Mouse (Mus musculus): Measurements from ENCODE around the gene Eps8. TPM values are rescaled to one million over a fixed set of nuclear protein-coding genes. Genes with fewer than 3 reads are reported as not detected.

The Eps8 gene
- polyA plus RNA-seq, 1 experiment from 2014 or later, result 27.0 TPM

DNA sequence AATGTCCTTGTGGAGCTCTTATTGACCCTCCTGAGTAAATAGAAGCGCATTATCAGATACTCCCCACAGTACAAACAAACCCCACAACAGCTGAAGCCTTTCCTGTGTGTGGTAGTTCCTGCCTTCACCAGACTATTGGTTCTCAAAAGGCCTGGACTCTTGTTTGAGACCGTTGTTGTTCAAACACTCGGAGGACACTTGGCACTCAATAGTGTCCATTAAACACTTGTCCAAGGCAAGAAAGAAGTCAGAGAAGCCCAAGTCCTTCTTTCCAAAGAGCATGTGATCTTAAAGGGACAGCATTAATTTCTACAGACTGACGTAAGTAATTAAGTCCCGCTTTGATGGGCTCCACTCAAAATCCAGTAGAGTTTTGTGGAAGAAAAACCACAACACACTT, 113.9 kb downstream of the Eps8 start:
- H3K9me3 ChIP-seq, result no peaks in the 10 kb centered on the region
- H3K9ac ChIP-seq, result no peak overlapping the region
- 83% methylated on average over 5 of the region's 5 CpGs for WGBS
- H3K27ac ChIP-seq, result no peak overlapping the region
- no peak overlapping the region for H3K4me2 ChIP-seq
- no peaks in the 10 kb centered on the region for H3K36me3 ChIP-seq
- no peak for ATAC-seq (ENCODE audit: insufficient number of reproducible peaks, low FRiP score, low TSS enrichment, low read depth)
- no peak overlapping the region for H3K4me3 ChIP-seq
- peaks cover 14% of the 10 kb centered on the region for H3K4me1 ChIP-seq
- peaks cover 5% of the 10 kb centered on the region; the same call in 1 of the 2 replicates for H3K27me3 ChIP-seq

DNA sequence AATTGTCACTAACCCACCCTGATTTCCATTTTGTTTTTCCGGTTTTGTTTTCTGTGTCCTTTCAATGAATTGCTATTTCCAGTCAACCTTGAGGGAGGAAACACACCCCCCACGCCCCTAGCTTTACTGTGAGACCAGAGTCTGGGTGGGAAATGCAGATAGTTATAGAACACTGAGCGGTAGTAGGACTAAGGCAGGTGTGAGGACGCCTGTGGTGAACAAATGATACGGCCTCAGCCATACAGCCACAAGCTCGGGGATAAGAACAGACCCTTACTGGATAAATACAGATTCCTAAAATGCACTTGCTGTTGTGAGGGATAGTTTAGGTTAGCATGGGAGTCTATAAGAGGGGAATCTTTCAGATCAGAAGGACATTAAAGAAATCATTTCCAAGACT, 114.3 kb downstream of the Eps8 start:
- H3K4me2 ChIP-seq, result no peak overlapping the region
- H3K27ac ChIP-seq, result no peak overlapping the region
- H3K9ac ChIP-seq, result no peak overlapping the region
- 88% methylated on average over 6 of the region's 6 CpGs for WGBS
- H3K36me3 ChIP-seq, result no peaks in the 10 kb centered on the region
- no peaks in the 10 kb centered on the region for H3K9me3 ChIP-seq
- H3K4me1 ChIP-seq, result peaks cover 14% of the 10 kb centered on the region
- no peak overlapping the region for H3K4me3 ChIP-seq
- no peak for ATAC-seq (ENCODE audit: insufficient number of reproducible peaks, low FRiP score, low TSS enrichment, low read depth)
- H3K27me3 ChIP-seq, result peaks cover 5% of the 10 kb centered on the region; the same call in 1 of the 2 replicates

DNA sequence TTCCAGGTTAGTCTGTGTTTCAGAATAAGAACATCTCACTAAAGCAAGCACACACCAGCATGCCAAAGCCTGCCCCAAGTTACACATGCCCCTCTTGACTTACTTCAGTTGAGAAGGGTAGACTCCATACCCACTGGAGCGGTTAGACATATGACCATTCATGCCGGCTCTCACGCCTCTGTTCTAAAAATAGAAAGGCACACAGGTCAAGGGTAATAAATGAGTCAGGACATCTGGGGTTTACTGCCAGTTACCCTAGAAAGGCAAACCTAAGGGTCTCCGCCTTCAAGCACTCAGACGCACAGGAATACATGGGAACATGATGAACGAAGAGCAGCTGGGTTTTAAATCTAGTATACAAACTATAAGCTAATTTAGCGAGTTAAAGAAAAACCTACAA, 115.5 kb downstream of the Eps8 start:
- H3K27ac ChIP-seq, result no peak overlapping the region
- no peaks in the 10 kb centered on the region for H3K36me3 ChIP-seq
- H3K9ac ChIP-seq, result no peak overlapping the region
- H3K9me3 ChIP-seq, result no peaks in the 10 kb centered on the region
- peaks cover 5% of the 10 kb centered on the region; the same call in 1 of the 2 replicates for H3K27me3 ChIP-seq
- H3K4me3 ChIP-seq, result no peak overlapping the region
- peaks cover 14% of the 10 kb centered on the region for H3K4me1 ChIP-seq
- no peak overlapping the region for H3K4me2 ChIP-seq
- 44% methylated on average over 7 of the region's 7 CpGs for WGBS
- no peak for ATAC-seq (ENCODE audit: insufficient number of reproducible peaks, low FRiP score, low TSS enrichment, low read depth)

DNA sequence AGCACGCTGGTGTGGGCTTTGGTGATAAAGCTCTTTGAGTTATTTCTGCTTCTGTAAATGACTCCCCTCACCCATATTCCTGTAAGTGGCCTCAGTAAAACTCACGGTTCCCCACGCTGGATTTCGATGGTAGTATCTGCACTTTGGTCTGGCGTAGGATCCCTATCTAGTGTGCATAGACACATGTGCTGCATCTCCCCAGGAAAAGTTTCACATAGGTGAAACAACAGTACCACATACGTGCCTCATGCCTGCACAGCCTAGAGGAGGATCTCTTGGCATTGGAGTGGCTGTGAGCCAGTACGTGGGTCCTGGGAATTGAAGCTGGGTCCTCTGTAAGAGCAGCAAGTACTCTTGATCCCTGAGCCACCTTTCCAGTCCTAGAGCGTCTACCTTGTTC, 121.9 kb downstream of the Eps8 start:
- no peaks in the 10 kb centered on the region for H3K27me3 ChIP-seq
- WGBS, result 92% methylated on average over 8 of the region's 8 CpGs
- no peaks in the 10 kb centered on the region for H3K36me3 ChIP-seq
- no peak overlapping the region for H3K9ac ChIP-seq
- no peak overlapping the region for H3K4me3 ChIP-seq
- no peaks in the 10 kb centered on the region for H3K9me3 ChIP-seq
- no peak overlapping the region for H3K27ac ChIP-seq
- H3K4me2 ChIP-seq, result no peak overlapping the region
- H3K4me1 ChIP-seq, result no peaks in the 10 kb centered on the region
- ATAC-seq (ENCODE audit: insufficient number of reproducible peaks, low FRiP score, low TSS enrichment, low read depth), result no peak

DNA sequence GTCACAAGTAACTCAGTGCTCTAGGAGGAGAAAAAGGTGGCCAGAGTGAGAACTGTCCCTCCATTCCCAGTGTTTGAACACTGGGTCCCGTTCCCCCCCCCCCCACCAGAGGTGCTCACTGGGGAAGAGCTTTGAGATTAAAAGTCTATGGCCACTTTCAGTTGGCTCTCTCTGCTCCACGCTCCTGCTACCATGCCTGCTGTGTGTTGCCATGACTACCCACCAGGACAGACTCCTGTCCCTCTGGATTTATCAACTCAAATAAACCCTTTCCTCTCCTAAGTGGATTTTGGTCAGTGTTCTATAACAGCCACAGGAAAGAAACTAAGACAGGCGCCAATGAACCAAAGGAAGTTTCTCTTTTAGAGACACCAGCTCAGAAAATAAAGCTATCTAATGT, 128.9 kb downstream of the Eps8 start:
- 44% methylated on average over 3 of the region's 3 CpGs for WGBS
- no peak for ATAC-seq (ENCODE audit: insufficient number of reproducible peaks, low FRiP score, low TSS enrichment, low read depth)

DNA sequence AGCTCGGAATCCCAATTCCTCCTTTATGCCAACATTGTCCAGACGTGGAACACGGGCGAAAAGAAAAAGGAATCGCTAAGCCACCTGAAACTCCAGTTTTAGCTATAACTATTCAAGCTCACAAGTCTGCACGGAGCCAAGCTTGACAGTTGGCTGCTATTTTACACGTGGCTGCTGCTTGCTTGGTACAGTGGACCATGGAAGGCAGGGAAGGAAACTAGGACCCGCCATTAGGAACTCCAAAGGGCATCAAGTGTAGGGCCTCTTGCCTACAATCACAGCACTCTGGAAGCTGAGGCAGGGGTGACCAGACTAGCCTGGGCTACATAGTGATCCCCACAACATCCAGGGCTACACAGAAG, 134.4 kb downstream of the Eps8 start:
- H3K27me3 ChIP-seq, result no peaks in the 10 kb centered on the region
- H3K4me1 ChIP-seq, result no peaks in the 10 kb centered on the region
- no peak overlapping the region for H3K4me2 ChIP-seq
- no peak overlapping the region for H3K4me3 ChIP-seq
- no peaks in the 10 kb centered on the region for H3K9me3 ChIP-seq
- H3K9ac ChIP-seq, result no peak overlapping the region
- H3K27ac ChIP-seq, result no peak overlapping the region
- WGBS, result 81% methylated on average over 8 of the region's 8 CpGs
- no peaks in the 10 kb centered on the region for H3K36me3 ChIP-seq
- no peak for ATAC-seq (ENCODE audit: insufficient number of reproducible peaks, low FRiP score, low TSS enrichment, low read depth)

More for the DNA sequence above, 128.9 kb downstream of the Eps8 start:
- Histone ChIP-seq H3K9ac (no peak overlapping the region), H3K4me3 (no peak overlapping the region), H3K27ac (no peak overlapping the region), H3K9me3 (no peaks in the 10 kb centered on the region), H3K36me3 (no peaks in the 10 kb centered on the region), H3K4me1 (no peaks in the 10 kb centered on the region), H3K4me2 (no peak overlapping the region), H3K27me3 (no peaks in the 10 kb centered on the region)

DNA sequence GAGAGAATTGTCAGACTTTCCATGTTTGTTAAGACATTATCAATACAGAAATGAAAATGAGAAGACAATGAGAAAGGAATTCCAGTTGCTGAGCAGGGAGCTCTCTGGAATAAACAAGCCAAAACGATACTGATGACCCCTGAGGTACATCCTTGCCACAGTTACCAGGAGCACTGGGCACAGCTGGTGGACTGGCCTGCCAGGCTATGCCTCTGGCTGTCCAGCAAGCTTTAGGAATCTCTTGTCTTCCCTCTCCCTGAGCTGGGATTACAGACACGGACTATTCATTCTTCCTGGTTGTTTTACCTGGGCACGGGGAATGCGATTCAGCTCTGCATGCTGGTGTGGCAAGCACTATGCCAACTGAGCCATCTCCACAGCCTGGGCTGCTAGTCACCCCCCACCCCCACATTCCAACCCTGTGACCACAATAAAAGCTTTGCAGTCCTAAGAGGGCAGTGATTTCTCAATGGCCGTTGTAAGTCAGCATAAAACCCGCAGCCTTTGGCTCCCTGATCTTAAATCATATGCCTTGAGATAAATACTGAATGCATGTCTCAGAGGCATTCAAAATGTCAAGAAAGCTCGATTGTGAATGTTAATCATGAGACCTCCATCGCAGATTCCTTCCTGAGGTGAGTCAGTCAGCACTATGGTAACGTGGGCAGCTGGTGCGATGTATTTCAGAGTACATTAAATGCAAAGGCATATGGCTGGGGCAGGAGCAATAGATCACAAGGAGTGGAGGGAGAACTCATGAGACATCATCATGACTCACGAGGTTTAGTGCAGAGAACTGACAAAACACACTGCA, 134.9 kb downstream of the Eps8 start:
- H3K9me3 ChIP-seq, result no peaks in the 10 kb centered on the region
- H3K4me1 ChIP-seq, result no peaks in the 10 kb centered on the region
- no peak overlapping the region for H3K4me2 ChIP-seq
- no peak overlapping the region for H3K4me3 ChIP-seq
- no peaks in the 10 kb centered on the region for H3K27me3 ChIP-seq
- whole genome bisulfite sequencing, result 71% methylated on average over 11 of the region's 11 CpGs
- H3K36me3 ChIP-seq, result no peaks in the 10 kb centered on the region
- H3K27ac ChIP-seq, result no peak overlapping the region
- no peak for ATAC-seq (ENCODE audit: insufficient number of reproducible peaks, low FRiP score, low TSS enrichment, low read depth)
- H3K9ac ChIP-seq, result no peak overlapping the region

DNA sequence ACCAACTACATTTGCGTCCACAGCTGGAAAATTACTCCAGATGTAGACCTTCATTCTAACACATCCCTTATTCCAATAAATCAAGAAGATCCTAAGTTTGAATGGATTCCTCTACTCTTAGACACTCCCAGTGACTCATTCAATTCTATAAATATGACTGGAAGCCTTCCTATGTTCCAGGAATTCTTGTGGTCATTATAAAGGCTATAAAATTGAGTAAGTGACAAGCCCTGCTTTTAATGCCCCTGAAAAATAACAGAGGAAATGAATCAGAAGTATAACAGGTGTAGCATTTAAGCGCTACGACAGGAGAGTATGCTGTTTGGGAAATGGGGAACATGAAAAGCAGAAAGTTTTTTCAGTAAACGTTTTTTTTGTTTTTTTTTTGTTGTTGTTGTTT, 139.8 kb downstream of the Eps8 start:
- Histone ChIP-seq H3K4me2 (no peak overlapping the region), H3K4me1 (no peaks in the 10 kb centered on the region), H3K27me3 (no peaks in the 10 kb centered on the region), H3K36me3 (0 out of 2 replicates have a peak, but pooled peaks cover 4% of the 10 kb centered on the region), H3K9ac (no peak overlapping the region), H3K4me3 (no peak overlapping the region), H3K9me3 (no peaks in the 10 kb centered on the region), H3K27ac (no peak overlapping the region)
- ATAC-seq (ENCODE audit: insufficient number of reproducible peaks, low FRiP score, low TSS enrichment, low read depth), result no peak
- 71% methylated on average over 4 of the region's 4 CpGs for WGBS

DNA sequence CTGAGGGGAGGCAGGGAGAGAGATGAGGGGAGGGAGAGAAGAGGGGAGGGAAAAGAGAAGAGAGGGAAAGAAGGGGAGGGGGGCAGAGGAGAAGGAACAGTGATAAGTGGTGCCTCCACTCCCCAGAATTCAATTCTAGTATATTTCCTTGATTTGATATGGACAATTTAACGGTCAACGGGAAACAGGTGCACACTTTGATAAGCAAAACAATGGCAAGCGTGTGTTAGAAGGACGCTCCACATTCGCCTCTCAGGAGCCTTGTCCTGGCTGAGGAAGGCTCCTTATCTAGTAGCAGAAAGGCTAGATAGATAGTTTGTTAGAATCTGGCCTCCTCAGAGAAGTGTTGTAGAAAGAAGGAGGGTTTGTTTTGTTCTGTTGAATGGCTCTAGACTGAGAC, 141.9 kb downstream of the Eps8 start:
- H3K4me2 ChIP-seq, result no peak overlapping the region
- WGBS, result 84% methylated on average over 5 of the region's 5 CpGs
- H3K27me3 ChIP-seq, result no peaks in the 10 kb centered on the region
- H3K27ac ChIP-seq, result no peak overlapping the region
- H3K36me3 ChIP-seq, result 0 out of 2 replicates have a peak, but pooled peaks cover 4% of the 10 kb centered on the region
- ATAC-seq (ENCODE audit: insufficient number of reproducible peaks, low FRiP score, low TSS enrichment, low read depth), result no peak
- H3K9ac ChIP-seq, result no peak overlapping the region
- H3K4me3 ChIP-seq, result no peak overlapping the region
- H3K9me3 ChIP-seq, result no peaks in the 10 kb centered on the region
- H3K4me1 ChIP-seq, result no peaks in the 10 kb centered on the region

DNA sequence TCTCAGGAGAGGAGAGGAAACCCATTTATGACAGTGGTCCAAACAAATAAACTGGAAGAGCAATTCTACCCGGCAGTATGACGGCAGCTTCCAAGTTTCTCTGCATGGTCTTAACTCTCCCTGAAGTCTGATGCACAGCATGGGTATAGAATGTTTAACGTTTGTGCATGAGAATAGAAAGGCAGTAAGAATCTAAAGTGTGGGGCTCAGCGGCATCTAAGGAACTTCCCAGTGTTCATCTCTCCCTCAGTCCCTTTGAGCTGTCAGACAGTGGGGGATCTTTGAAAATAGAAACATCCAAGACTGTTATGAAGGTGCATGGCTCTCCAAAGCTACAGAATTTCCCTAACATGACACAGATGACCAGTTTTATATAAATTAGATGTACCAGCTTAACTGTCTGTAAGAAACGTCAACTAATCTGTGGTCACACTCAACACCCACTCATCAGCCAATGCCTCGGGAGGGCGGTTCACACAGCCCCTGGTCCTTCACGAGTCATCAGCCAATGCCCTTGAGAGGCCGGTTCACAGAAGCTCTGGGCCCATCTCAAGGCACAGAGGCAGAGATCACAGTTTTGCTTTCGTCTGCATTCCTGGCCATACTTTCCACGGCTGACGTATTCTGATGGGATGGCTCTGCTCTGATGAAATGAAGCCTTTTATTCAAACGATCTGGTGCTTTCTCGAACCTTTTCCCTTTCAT, 145.2 kb downstream of the Eps8 start:
- Histone ChIP-seq H3K9me3 (no peaks in the 10 kb centered on the region), H3K27me3 (no peaks in the 10 kb centered on the region), H3K27ac (no peak overlapping the region), H3K4me1 (no peaks in the 10 kb centered on the region), H3K9ac (no peak overlapping the region), H3K4me3 (no peak overlapping the region), H3K4me2 (no peak overlapping the region), H3K36me3 (peaks cover 15% of the 10 kb centered on the region)
- ATAC-seq (ENCODE audit: insufficient number of reproducible peaks, low FRiP score, low TSS enrichment, low read depth), result no peak
- 80% methylated on average over 14 of the region's 14 CpGs for WGBS

DNA sequence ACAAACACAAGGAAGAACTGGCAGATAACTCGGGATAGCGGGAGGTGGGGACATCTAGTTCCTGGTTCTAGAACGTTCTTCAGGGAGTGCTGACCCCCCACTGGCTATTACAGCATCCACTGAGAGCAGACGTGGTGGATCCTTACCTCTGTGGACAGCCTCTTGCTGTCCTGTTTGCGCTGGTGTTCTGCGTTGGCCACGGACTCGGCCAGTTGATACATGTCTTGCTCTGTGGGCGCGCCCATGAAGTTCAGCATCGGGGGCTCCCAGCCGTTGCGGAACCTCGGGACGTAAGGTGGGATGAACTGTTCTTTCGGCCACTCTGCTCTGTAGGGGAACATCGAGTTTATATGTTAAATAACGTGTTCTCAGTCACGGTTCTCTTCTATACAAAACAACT, 145.7 kb downstream of the Eps8 start:
- no peak overlapping the region for H3K4me3 ChIP-seq
- no peaks in the 10 kb centered on the region for H3K9me3 ChIP-seq
- H3K36me3 ChIP-seq, result peaks cover 14% of the 10 kb centered on the region
- no peaks in the 10 kb centered on the region for H3K27me3 ChIP-seq
- H3K27ac ChIP-seq, result no peak overlapping the region
- 91% methylated on average over 19 of the region's 19 CpGs for WGBS
- H3K9ac ChIP-seq, result no peak overlapping the region
- no peak overlapping the region for H3K4me2 ChIP-seq
- no peaks in the 10 kb centered on the region for H3K4me1 ChIP-seq
- ATAC-seq (ENCODE audit: insufficient number of reproducible peaks, low FRiP score, low TSS enrichment, low read depth), result no peak

DNA sequence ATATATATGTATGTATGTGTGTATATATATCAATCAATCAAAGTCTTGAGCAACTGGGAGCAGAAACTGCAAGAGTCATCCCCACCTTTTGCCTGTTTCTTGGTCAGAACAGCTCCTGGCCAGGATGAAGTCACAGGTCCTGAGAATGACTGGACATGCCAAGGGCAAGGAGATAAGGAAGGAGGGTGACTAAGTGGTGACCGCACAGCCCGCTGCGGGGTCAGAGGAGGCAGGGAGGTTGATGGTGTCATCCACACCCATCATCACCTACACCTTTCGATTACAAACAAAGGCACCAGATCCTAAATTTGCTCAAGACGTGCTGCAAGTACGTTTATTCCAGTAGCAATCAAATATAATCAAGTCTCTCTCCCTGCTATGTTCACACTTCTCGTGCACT, 148.1 kb downstream of the Eps8 start:
- ATAC-seq (ENCODE audit: insufficient number of reproducible peaks, low FRiP score, low TSS enrichment, low read depth), result no peak
- Histone ChIP-seq H3K36me3 (peaks cover 11% of the 10 kb centered on the region), H3K4me2 (no peak overlapping the region), H3K9me3 (no peaks in the 10 kb centered on the region), H3K27me3 (no peaks in the 10 kb centered on the region), H3K4me1 (no peaks in the 10 kb centered on the region), H3K4me3 (no peak overlapping the region), H3K27ac (no peak overlapping the region), H3K9ac (no peak overlapping the region)
- 95% methylated on average over 7 of the region's 7 CpGs for WGBS

Measured in limb, embryonic 15.5 days (tissue).